Comparison of ENCODE assay signal across 9 mouse cellular contexts in the genomic region with DNA sequence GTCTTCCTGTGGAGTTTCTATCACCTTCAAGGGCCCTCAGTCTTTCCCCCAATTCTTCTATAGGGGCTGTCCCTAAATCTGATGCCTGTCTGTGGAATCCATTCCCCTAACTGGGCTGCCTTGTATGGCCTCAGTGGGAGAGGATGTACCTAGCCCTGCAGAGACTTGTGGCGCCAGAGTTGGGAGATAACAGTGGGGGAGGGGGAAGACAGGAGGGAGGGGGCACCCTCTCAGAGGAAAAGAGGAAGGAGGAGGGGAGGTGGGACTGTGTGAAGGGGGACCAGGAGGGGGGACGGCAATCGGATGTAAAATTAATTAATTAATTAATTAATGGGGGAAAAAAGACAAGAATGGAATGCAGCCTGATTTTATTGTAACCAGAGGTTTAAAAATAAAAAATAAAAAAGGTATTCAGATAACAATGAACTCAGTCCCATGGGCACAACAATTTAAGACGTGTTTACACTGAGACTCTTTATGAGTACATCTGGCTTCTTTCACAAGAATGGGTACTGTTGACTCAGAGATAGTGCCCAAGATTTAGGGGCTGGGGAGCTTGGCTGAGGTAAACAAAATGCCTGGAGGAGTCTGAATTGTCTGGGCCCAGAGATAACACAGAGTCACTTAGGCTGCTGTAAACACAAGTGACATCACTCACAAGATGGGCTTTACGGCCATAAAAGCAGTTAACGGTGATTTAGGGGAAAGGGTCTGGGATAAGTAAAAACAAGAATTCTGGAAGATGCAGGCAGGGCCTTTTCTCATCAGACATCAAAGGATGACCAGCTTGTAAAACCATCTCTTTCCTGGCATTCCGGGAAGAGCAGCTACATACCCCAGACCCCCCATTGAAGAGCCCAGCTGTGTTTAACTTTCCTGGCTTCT. TPM values are rescaled to one million over a fixed set of nuclear protein-coding genes. Genes with fewer than 3 reads are reported as not detected.
DNase-seq lines count a peak whose midpoint lies in the region; ATAC-seq and TF ChIP-seq lines count a peak whose summit lies in the region.
"Had no signal": no experiment of that assay in that cellular context is flagged by ENCODE, and none has a peak within 500 bp of the region (broad histone marks: within the 10 kb centered on the region; RNA-seq: fewer than 3 reads in every experiment).

No protein-coding gene starts in this region.

- no peak overlapping the region for H3K9ac ChIP-seq in lung, embryonic 15.5 days
- no peak overlapping the region for H3K9ac ChIP-seq in liver, embryonic 11.5 days (ENCODE audit: low read depth, low read length)
- H3K9ac ChIP-seq in stomach, postnatal 0 days (ENCODE audit: low read length) = no peak overlapping the region

- H3K36me3 ChIP-seq in lung, embryonic 15.5 days = no peaks in the 10 kb centered on the region
- no peaks in the 10 kb centered on the region for H3K36me3 ChIP-seq in liver, embryonic 11.5 days (ENCODE audit: control insufficient read depth, insufficient read depth, low read length)
- no peaks in the 10 kb centered on the region for H3K36me3 ChIP-seq in stomach, postnatal 0 days (ENCODE audit: control insufficient read depth, insufficient read depth, low read length)

- H3K9me3 ChIP-seq in lung, embryonic 15.5 days = no peaks in the 10 kb centered on the region
- H3K9me3 ChIP-seq in liver, embryonic 11.5 days (ENCODE audit: control insufficient read depth, low read length) = no peaks in the 10 kb centered on the region
- H3K9me3 ChIP-seq in stomach, postnatal 0 days (ENCODE audit: control insufficient read depth, low read length) = no peaks in the 10 kb centered on the region

- no peak for DNase-seq in lung, postnatal 10 days
- DNase-seq in embryo, embryonic 11.5 days (ENCODE audit: low read depth, low spot score) = peak; percentile 30
- DNase-seq in liver, embryonic 11.5 days (ENCODE audit: low spot score) = no peak
- DNase-seq in stomach, postnatal 0 days (ENCODE audit: low spot score) = no peak
- no peak for DNase-seq in gastrocnemius, postnatal 36 days
- no peak for DNase-seq in cerebellum, postnatal 10 days

- no peak for TF ChIP-seq CTCF in stomach, postnatal 0 days (IDR thresholded peaks at IDR 0.05; ENCODE audit: low read depth)

- TF ChIP-seq EP300 in stomach, postnatal 0 days (optimal IDR thresholded peaks at IDR 0.05) = no peak

- H3K4me1 ChIP-seq in lung, embryonic 15.5 days = peaks cover 18% of the 10 kb centered on the region
- peaks cover 35% of the 10 kb centered on the region for H3K4me1 ChIP-seq in liver, embryonic 11.5 days (replicated peaks; ENCODE audit: control insufficient read depth, insufficient read depth, low read length)
- H3K4me1 ChIP-seq in stomach, postnatal 0 days (replicated peaks; ENCODE audit: control insufficient read depth, insufficient read depth) = no peaks in the 10 kb centered on the region

- H3K4me3 ChIP-seq in lung, embryonic 15.5 days = no peak overlapping the region
- H3K4me3 ChIP-seq in liver, embryonic 11.5 days (ENCODE audit: low read depth, low read length) = no peak overlapping the region
- H3K4me3 ChIP-seq in stomach, postnatal 0 days (ENCODE audit: low read depth, low read length) = no peak overlapping the region
- H3K4me3 ChIP-seq: heart, adult 2 months had no signal

- H3K27ac ChIP-seq in lung, embryonic 15.5 days = peak overlapping the region; percentile 53; the same call in 1 of the 2 replicates
- H3K27ac ChIP-seq in liver, embryonic 11.5 days (ENCODE audit: low read depth, low read length) = peak overlapping the region; percentile 90
- peak overlapping the region; percentile 30; the same call in 1 of the 2 replicates for H3K27ac ChIP-seq in stomach, postnatal 0 days (replicated peaks)
- H3K27ac ChIP-seq: heart, adult 2 months; macrophage had no signal

- WGBS in lung, embryonic 15.5 days = 16% methylated on average over 7 of the region's 7 CpGs
- 3% methylated on average over 7 of the region's 7 CpGs for WGBS in liver, embryonic 11.5 days
- WGBS in stomach, postnatal 0 days = 39% methylated on average over 7 of the region's 7 CpGs

- no peak overlapping the region for H3K4me2 ChIP-seq in lung, embryonic 15.5 days
- peak overlapping the region; percentile 43 for H3K4me2 ChIP-seq in liver, embryonic 11.5 days
- H3K4me2 ChIP-seq in stomach, postnatal 0 days (replicated peaks; ENCODE audit: low read depth) = no peak overlapping the region

- intact Hi-C loops in gastrocnemius, postnatal 36 days (cut with DNase I) = no loop called here

- no peaks in the 10 kb centered on the region for H3K27me3 ChIP-seq in lung, embryonic 15.5 days
- H3K27me3 ChIP-seq in liver, embryonic 11.5 days (replicated peaks; ENCODE audit: control insufficient read depth, insufficient read depth, low read length) = 0 out of 2 replicates have a peak, but pooled peaks cover 6% of the 10 kb centered on the region
- H3K27me3 ChIP-seq in stomach, postnatal 0 days (ENCODE audit: control insufficient read depth, insufficient read depth, low read length) = no peaks in the 10 kb centered on the region

- no peak for ATAC-seq in lung, embryonic 15.5 days (ENCODE audit: borderline replicate concordance, extremely low read depth, low FRiP score, low TSS enrichment)
- peak; percentile 89 for ATAC-seq in liver, embryonic 11.5 days (replicated peaks; ENCODE audit: low FRiP score)
- no peak for ATAC-seq in stomach, postnatal 0 days (ENCODE audit: low FRiP score, low TSS enrichment)

RNA-seq across cellular contexts. Expression of a gene that starts 6.9 kb away (rescaled TPM):
- 6.3 and 11.1 TPM in 2 replicates for polyA plus RNA-seq in lung, embryonic 15.5 days (2015; fragmentation: Nextera tagmentation; extraction: Ambion mirVana)
- 0.10 TPM in 1 of 2 replicates, not detected in the other for polyA plus RNA-seq in liver, embryonic 11.5 days (2014; fragmentation: Nextera tagmentation; extraction: Ambion mirVana)
- 7.9 and 10.4 TPM in 2 replicates for polyA plus RNA-seq in stomach, postnatal 0 days (2015; fragmentation: Nextera tagmentation; extraction: Ambion mirVana)
- total RNA-seq in gastrocnemius, postnatal 36 days (2021) = not detected
- polyA plus RNA-seq: macrophage had no signal

Comparison
In these comparisons a context has a peak if more than half of its experiments do, and no peak if none do; other contexts are left out.
1. H3K27ac ChIP-seq: peak in every context shown above with its lines; median percentile 90 in liver, embryonic 11.5 days; 53 in lung, embryonic 15.5 days; 30 in stomach, postnatal 0 days.